Mouse (Mus musculus) thymus, adult 2 months (tissue): Measurements from ENCODE around the gene Pax5.

ENCODE experiments used
- CTCF ChIP-seq: fragments of 200-500 bp; IDR thresholded peaks from 2 replicates; pipeline ENCODE4 v1.5.1; 2012; ENCODE audit warnings: mild to moderate bottlenecking, control low read depth, low read length, moderate library complexity, borderline replicate concordance; ENCODE audit not compliant: control insufficient read depth, poor library complexity, insufficient read depth; ENCODE audit errors: extremely low read depth
- POLR2A ChIP-seq: fragments of 200-500 bp; IDR thresholded peaks from 2 replicates; pipeline ENCODE4 v1.6.1; 2012; ENCODE audit warnings: mild to moderate bottlenecking, low read length, control low read depth, moderate library complexity; ENCODE audit not compliant: control insufficient read depth, poor library complexity, insufficient read depth; ENCODE audit errors: extremely low read depth

DNA sequence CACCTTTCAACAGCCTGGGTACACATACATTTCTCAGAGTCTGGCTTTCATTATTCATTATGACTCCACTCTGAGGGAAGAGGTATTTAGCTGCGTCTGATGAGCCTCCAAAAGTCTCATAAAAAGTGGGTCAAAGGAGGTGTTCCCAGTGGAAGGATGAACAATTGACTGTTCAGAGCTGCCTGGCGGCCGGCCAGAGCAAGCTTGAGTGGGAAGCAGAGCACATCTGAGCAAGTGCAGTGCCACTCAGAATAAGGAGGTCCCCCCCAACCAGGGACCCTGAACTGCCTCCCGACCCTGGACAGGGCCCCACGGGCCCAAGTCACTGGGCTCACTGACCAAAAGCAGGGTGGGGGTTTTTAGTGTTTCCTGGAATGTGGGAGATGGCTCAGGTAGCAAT, 109.4 kb downstream of the Pax5 start:
- TF ChIP-seq CTCF (no peak), POLR2A (no peak)
